Mouse (Mus musculus) limb, embryonic 12.5 days (tissue): ENCODE data around the gene Zfp609. TPM values are rescaled to one million over a fixed set of nuclear protein-coding genes. Genes with fewer than 3 reads are reported as not detected.

Experiments
- ATAC-seq: fragments of 200-750 bp; cut with Nextera tagmentation; 2 replicates; pipeline ENCODE4 v1.8.0; 2017; ENCODE audit warnings: low read depth, moderate TSS enrichment; ENCODE audit not compliant: insufficient number of reproducible peaks, insufficient read depth, low FRiP score, low TSS enrichment
- H3K27ac ChIP-seq: fragments of 300-500 bp; sonication (generic); 2 replicates; pipeline ENCODE4 v1.5.1; 2016; ENCODE audit warnings: mild to moderate bottlenecking, moderate library complexity
- H3K27me3 ChIP-seq: fragments of 300-500 bp; sonication (generic); 2 replicates; pipeline ENCODE4 v1.6.1; 2016; ENCODE audit warnings: mild to moderate bottlenecking, moderate library complexity
- H3K36me3 ChIP-seq: fragments of 300-500 bp; sonication (generic); 2 replicates; pipeline ENCODE4 v1.6.1; 2016; ENCODE audit warnings: mild to moderate bottlenecking, moderate library complexity
- H3K4me1 ChIP-seq: fragments of 300-500 bp; sonication (generic); replicated peaks from 2 replicates; pipeline ENCODE4 v1.6.1; 2016
- H3K4me2 ChIP-seq: fragments of 300-500 bp; sonication (generic); 2 replicates; pipeline ENCODE4 v1.6.1; 2016; ENCODE audit warnings: mild to moderate bottlenecking, moderate library complexity
- H3K4me3 ChIP-seq: fragments of 300-500 bp; sonication (generic); replicated peaks from 2 replicates; pipeline ENCODE4 v1.5.1; 2016; ENCODE audit warnings: mild to moderate bottlenecking
- H3K9ac ChIP-seq: fragments of 300-500 bp; sonication (generic); replicated peaks from 2 replicates; pipeline ENCODE4 v1.6.1; 2016; ENCODE audit warnings: mild to moderate bottlenecking, moderate library complexity
- H3K9me3 ChIP-seq: fragments of 300-500 bp; sonication (generic); 2 replicates; pipeline ENCODE4 v1.6.1; 2016; ENCODE audit warnings: mild to moderate bottlenecking, moderate library complexity
- WGBS: fragments of 180-500 bp; shearing (Covaris S2); methylation state at CpG from one replicate; pipeline ENCODE4 v1.1.7; 2016; 5-methylcytosine and 5-hydroxymethylcytosine counted together
- polyA plus RNA-seq: library from polyadenylated mRNA; unstranded; fragments of >200 nt; fragmentation: Nextera tagmentation; extraction: Ambion mirVana; gene quantifications from 2 replicates; pipeline ENCODE4 v1.2.1, GENCODE M21; 2016

Gene Zfp609
- polyA plus RNA-seq, 1 experiment from 2014 or later = 9.3 TPM

DNA sequence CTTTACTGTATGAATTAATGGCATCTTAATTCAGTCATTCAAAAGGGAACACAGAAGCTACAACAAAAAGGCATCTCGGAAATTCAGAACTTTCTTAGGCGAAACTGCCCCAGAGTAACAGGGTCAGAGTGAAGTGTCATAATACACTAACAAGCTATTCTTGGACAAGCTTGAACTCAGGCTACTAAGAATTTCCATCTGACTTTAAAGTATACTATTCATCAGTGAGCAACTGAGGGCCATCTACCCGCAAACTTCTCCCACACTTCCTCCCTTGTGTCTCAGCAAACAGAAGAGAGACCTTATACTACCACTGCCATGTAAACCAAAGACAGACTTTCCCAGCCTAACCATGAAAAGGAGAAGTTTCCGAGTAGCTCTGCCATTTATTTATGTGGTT is 3.8 kb upstream of the Zfp609 start:
- H3K4me2 ChIP-seq = no peak overlapping the region
- no peak overlapping the region for H3K4me3 ChIP-seq
- no peak overlapping the region for H3K9ac ChIP-seq
- H3K4me1 ChIP-seq = peaks cover 2% of the 10 kb centered on the region
- 78% methylated on average over 4 of the region's 4 CpGs for WGBS
- H3K27me3 ChIP-seq = no peaks in the 10 kb centered on the region
- H3K27ac ChIP-seq = no peak overlapping the region
- H3K36me3 ChIP-seq = peaks cover 12% of the 10 kb centered on the region; the same call in 1 of the 2 replicates
- H3K9me3 ChIP-seq = no peaks in the 10 kb centered on the region
- no peak for ATAC-seq

DNA sequence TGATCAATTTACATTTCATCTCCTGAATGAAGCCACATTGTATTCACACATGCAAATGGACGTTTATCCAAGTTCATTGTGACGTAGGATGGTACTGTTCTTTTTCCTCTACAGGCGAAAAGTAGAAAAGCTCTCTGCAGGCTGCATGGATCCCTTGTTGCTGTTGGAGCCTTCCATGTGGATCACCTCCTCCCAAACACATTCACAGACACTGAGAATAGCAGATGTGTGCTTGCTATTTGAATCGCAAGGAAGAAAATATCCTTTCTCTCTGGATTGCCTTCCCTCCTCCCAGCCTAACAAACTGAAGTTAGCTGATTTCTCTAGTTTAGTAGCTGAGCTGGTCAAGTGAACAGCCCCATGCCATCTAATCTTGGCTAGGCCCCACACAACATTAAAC is 2.9 kb upstream of the Zfp609 start:
- 80% methylated on average over 4 of the region's 4 CpGs for WGBS

DNA sequence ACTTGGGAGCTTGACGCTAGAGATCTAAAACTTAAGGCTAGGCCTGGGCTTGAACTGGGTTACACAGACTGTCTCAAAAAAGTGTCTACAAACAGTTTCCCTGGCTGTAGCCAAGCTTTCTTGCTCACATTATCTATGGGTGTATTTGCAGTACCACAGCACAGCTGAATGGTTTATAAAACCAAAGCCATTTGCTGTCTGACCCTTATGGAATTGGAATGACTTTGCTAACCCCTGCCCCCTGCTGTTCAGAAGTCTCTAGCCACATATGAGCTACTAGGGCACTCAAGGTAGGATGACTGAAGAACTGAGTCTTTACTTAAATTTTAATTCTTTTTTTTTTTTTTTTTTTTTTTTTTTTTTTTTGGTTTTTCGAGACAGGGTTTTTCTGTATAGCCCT is 2.0 kb upstream of the Zfp609 start:
- Histone ChIP-seq H3K36me3 (0 out of 2 replicates have a peak, but pooled peaks cover 9% of the 10 kb centered on the region), H3K4me1 (peaks cover 16% of the 10 kb centered on the region), H3K9me3 (no peaks in the 10 kb centered on the region), H3K4me3 (no peak overlapping the region), H3K9ac (no peak overlapping the region), H3K27me3 (no peaks in the 10 kb centered on the region), H3K4me2 (no peak overlapping the region), H3K27ac (no peak overlapping the region)
- ATAC-seq = peak; percentile 18; the same call in 1 of the 2 replicates
- WGBS = 82% methylated on average over 2 of the region's 2 CpGs

More for the DNA sequence above, 2.9 kb upstream of the Zfp609 start:
- Histone ChIP-seq H3K9me3 (no peaks in the 10 kb centered on the region), H3K4me3 (no peak overlapping the region), H3K4me1 (peaks cover 10% of the 10 kb centered on the region), H3K4me2 (no peak overlapping the region), H3K9ac (no peak overlapping the region), H3K27me3 (no peaks in the 10 kb centered on the region), H3K36me3 (0 out of 2 replicates have a peak, but pooled peaks cover 9% of the 10 kb centered on the region), H3K27ac (no peak overlapping the region)
- ATAC-seq = no peak

DNA sequence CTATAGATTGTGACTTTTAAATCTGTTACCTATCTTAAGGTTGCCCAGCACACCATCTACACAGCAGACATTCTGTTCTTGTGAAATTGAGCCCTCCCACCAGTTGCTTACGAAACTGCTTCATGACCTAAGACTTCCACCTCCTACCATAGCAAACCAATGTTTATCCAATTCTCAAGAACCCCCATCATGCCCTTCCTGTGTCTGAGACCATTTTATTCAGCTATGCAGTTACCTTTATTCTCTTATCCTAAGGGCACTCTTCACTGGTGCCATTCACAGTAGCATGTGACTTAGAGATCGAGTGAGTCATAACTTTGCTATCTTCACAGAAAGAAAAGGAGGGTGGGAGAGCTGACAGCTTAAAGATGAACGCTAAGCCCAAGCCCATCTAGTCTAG is 1.1 kb upstream of the Zfp609 start:
- peaks cover 25% of the 10 kb centered on the region for H3K4me1 ChIP-seq
- 48% methylated on average over 3 of the region's 3 CpGs for WGBS
- H3K9ac ChIP-seq = no peak overlapping the region
- H3K27me3 ChIP-seq = no peaks in the 10 kb centered on the region
- no peaks in the 10 kb centered on the region for H3K9me3 ChIP-seq
- peak overlapping the region; percentile 87; the same call in 1 of the 2 replicates for H3K4me3 ChIP-seq
- ATAC-seq = no peak
- H3K27ac ChIP-seq = no peak overlapping the region
- H3K4me2 ChIP-seq = peak overlapping the region; percentile 63
- 0 out of 2 replicates have a peak, but pooled peaks cover 4% of the 10 kb centered on the region for H3K36me3 ChIP-seq

DNA sequence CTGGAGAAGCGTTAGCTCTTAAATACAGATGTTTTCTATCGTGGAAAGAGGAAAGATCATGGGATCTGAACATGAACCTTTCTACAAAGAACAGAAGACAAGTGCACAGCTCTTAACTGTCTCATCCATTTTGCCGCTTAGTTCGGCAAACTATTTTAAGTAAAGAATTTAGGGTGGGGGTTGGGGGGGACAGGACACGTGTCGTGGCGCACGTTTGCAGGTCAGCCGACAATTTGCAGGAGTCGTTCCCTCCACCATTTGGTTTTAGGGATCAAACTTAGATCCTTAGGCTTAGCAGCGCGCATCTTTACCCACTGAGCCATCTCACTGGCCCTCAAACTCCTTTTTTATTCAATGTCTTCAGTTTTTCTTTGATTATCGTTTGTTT is 646 bp upstream of the Zfp609 start:
- H3K27me3 ChIP-seq = no peaks in the 10 kb centered on the region
- 2% methylated on average over 13 of the region's 13 CpGs for WGBS
- peak overlapping the region; percentile 63 for H3K4me2 ChIP-seq
- H3K36me3 ChIP-seq = 0 out of 2 replicates have a peak, but pooled peaks cover 4% of the 10 kb centered on the region
- no peaks in the 10 kb centered on the region for H3K9me3 ChIP-seq
- H3K4me1 ChIP-seq = peaks cover 28% of the 10 kb centered on the region
- H3K9ac ChIP-seq = peak overlapping the region; percentile 98
- ATAC-seq = no peak
- H3K27ac ChIP-seq = peak overlapping the region; percentile 99; the same call in 1 of the 2 replicates
- peak overlapping the region; percentile 87 for H3K4me3 ChIP-seq

DNA sequence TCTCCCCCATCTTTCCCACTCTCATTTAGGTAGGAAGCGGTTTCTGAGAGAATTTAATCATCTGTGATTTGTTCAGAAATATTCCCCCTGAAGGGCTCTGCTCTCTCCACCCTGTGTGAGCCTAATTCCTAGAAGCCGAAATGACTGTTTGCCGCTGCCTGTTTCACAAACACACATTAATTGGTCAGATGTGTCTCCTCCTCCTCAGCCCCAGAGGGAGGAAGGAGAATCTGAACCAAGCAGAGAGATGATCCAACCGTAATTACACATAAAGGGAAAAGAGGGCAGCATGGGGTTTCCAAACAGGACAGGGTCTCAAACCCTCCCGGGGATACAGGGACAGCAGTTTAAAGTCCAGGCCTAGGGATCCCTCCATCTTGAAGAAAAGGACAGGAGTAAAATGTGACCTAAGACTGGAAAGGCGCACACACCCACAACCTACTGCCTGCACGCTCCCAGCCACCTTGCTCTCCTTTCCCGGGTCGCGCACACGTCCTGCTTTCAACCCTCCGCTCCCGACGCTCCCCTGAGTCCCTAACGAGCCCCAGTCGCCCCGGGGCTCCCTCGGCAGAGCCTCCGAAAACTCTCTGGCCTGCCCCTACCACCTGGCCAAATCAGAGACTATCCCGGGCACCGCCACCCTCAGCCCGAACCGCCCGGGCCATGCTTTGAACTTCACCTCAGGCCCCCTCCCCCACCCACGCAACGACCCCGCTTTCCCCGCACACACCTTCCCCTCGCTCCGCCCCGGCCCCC is 598 bp downstream of the Zfp609 start:
- H3K4me3 ChIP-seq = peak overlapping the region; percentile 87
- ATAC-seq = no peak
- peak overlapping the region; percentile 99 for H3K27ac ChIP-seq
- no peaks in the 10 kb centered on the region for H3K9me3 ChIP-seq
- H3K4me2 ChIP-seq = peak overlapping the region; percentile 73
- WGBS = 1% methylated on average over 30 of the region's 31 CpGs
- H3K36me3 ChIP-seq = 0 out of 2 replicates have a peak, but pooled peaks cover under 1% of the 10 kb centered on the region
- H3K4me1 ChIP-seq = peaks cover 28% of the 10 kb centered on the region
- no peaks in the 10 kb centered on the region for H3K27me3 ChIP-seq
- peak overlapping the region; percentile 98 for H3K9ac ChIP-seq

DNA sequence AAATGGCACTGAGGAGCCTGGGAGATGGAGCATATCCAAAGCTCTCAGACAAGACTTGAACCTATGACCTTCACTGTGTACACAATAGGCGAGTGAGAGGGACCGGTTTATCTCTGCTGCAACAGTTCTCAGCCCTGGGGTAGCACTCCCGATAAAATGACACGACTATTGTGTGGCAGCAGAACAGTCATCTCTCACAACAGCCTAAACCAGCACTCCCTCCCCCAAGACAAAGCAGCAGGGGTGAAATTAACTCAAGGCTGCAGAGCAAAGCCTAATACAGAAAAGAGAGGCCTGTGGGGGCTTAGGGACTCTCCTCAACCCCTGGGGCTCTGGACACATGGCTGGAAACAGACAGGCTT is 1.2 kb downstream of the Zfp609 start:
- H3K9ac ChIP-seq = peak overlapping the region; percentile 98
- ATAC-seq = no peak
- no peaks in the 10 kb centered on the region for H3K9me3 ChIP-seq
- peak overlapping the region; percentile 73 for H3K4me2 ChIP-seq
- H3K4me3 ChIP-seq = peak overlapping the region; percentile 87
- no peaks in the 10 kb centered on the region for H3K27me3 ChIP-seq
- whole genome bisulfite sequencing = 4% methylated on average over 4 of the region's 4 CpGs
- peaks cover 28% of the 10 kb centered on the region for H3K4me1 ChIP-seq
- H3K27ac ChIP-seq = peak overlapping the region; percentile 99
- no peaks in the 10 kb centered on the region for H3K36me3 ChIP-seq

DNA sequence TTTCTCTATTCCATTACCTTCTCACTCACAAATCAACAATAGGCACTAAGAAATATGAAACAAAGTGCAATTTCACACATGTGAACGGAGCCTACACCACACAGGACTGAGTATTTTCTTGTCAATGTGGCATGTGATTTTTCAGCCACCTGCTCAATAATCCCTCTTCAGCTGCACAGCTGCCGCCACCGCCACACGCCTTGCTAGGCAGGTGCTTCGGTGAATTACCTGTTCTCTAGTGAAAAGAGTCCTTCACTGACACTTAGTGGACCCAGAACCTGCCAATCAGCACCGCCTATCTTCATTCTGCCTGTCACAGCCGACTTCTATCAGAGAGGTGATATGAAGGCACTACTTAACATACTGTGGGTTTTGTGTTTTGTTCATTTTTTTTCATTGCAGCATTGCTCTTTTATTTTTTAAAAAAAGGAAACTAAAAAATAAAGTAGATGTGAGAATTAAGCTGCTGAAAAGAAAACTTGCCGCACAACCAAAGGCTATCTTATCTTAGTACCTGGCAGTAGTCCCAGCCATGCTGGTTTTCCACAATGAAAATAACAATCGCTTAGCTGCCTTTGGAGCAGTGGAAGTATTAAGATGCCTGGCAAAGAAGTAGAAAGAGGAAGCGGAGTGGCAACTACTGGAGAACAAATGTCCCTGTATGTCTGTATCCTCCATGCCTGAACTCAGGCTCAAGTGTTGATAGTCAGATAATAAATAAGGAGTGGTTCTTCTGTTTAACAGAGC is 3.5 kb downstream of the Zfp609 start:
- Histone ChIP-seq H3K4me3 (no peak overlapping the region), H3K4me2 (no peak overlapping the region), H3K27me3 (no peaks in the 10 kb centered on the region), H3K27ac (no peak overlapping the region), H3K4me1 (peaks cover 36% of the 10 kb centered on the region), H3K36me3 (no peaks in the 10 kb centered on the region), H3K9ac (no peak overlapping the region), H3K9me3 (no peaks in the 10 kb centered on the region)
- no peak for ATAC-seq
- WGBS = 77% methylated on average over 10 of the region's 10 CpGs

DNA sequence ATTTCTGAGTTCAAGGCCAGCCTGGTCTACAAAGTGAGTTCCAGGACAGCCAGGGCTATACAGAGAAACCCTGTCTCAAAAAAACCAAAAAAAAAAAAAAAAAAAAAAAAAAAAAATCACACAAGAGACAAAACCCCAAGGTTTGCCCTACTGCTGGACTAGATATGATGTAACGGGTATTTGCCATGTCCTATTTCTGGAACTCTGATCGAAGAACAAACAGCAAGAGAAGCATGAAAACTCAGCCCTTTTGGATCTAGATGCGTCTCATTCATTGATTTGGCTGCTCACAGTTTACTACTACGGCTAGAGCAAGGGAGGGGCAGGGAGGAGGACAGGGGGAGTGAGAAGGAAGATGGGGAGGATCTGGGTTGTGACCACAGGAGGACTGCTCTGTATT is 5.4 kb downstream of the Zfp609 start:
- Histone ChIP-seq H3K4me2 (no peak overlapping the region), H3K27me3 (no peaks in the 10 kb centered on the region), H3K4me3 (no peak overlapping the region), H3K9ac (no peak overlapping the region), H3K9me3 (no peaks in the 10 kb centered on the region), H3K27ac (no peak overlapping the region), H3K4me1 (peaks cover 37% of the 10 kb centered on the region), H3K36me3 (peaks cover 5% of the 10 kb centered on the region; the same call in 1 of the 2 replicates)
- WGBS = 90% methylated on average over 4 of the region's 4 CpGs
- no peak for ATAC-seq

DNA sequence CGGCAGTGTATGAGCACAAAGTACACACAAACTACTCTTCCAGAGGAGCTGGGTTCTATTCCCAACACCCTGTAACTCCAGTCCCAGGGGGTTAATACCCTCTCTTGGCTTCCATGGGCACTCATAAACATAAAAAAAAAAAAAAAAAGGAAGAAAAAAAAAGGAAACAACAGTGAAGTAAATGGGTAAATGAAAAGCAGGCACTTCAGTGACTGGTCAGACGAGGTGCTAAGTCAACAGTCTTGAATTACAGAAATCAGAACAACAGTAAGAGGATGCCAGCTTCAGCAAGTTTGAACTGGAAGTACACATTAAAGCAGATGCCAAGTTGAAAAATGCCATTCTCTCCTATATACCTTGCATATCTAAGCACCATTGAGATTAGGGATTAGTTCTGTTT is 7.1 kb downstream of the Zfp609 start:
- H3K27me3 ChIP-seq = no peaks in the 10 kb centered on the region
- no peak overlapping the region for H3K4me2 ChIP-seq
- no peak for ATAC-seq
- peaks cover 27% of the 10 kb centered on the region for H3K4me1 ChIP-seq
- H3K27ac ChIP-seq = no peak overlapping the region
- peaks cover 16% of the 10 kb centered on the region for H3K36me3 ChIP-seq
- H3K9ac ChIP-seq = no peak overlapping the region
- H3K4me3 ChIP-seq = no peak overlapping the region
- peaks cover 3% of the 10 kb centered on the region; the same call in 1 of the 2 replicates for H3K9me3 ChIP-seq
- 54% methylated on average over 2 of the region's 2 CpGs for WGBS

DNA sequence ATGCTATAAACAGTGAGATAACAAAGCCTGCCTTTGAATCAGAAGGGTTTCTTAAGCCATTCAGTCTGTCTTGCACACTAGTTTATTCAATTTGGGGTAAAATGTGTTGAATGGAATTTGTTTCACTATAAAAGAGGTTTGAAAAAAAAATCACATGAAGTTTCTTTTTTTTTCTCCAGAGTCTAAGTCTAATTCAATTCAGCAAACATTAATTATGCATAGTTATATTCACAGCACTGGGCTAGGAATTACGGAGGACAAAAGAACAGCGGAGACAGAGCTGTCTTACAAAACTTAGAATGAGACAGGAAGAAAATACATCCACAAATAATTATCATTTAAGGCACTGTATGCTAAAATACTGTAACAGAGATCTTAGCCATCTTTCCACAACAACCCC is 9.0 kb downstream of the Zfp609 start:
- 91% methylated on average over 2 of the region's 2 CpGs for WGBS
- Histone ChIP-seq H3K9me3 (peaks cover 3% of the 10 kb centered on the region; the same call in 1 of the 2 replicates), H3K4me1 (peaks cover 11% of the 10 kb centered on the region), H3K27me3 (no peaks in the 10 kb centered on the region), H3K9ac (no peak overlapping the region), H3K27ac (no peak overlapping the region), H3K36me3 (peaks cover 22% of the 10 kb centered on the region), H3K4me3 (no peak overlapping the region), H3K4me2 (no peak overlapping the region)
- ATAC-seq = no peak
